Mouse (Mus musculus) urinary bladder, postnatal 14 days (tissue): ENCODE measurements around the gene Krt84.

ENCODE experiments used
- DNase-seq: peaks from one replicate; pipeline ENCODE4 v3.0.0; 2021; ENCODE audit warnings: low spot score

Gene Krt84

DNA sequence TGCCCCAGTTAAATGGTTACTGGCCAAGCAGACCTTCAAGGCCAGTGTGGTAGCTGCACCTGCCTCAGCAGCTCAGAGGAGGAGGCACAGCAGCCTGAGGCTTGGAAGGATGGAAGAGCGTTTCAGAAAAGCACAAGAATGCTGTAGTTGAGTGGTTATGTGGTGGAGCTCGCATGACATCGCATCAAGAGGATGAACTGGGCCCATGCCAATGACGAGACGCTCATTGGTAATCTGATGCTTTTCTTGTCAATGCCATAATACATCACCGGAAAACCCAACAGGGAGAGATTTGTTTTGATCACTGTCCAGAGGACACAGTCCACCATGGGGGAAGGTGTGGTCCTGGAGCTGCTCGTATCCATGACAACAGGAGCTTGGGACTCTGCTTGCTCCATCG is 37.4 kb downstream of the Krt84 start:
- no peak for DNase-seq

DNA sequence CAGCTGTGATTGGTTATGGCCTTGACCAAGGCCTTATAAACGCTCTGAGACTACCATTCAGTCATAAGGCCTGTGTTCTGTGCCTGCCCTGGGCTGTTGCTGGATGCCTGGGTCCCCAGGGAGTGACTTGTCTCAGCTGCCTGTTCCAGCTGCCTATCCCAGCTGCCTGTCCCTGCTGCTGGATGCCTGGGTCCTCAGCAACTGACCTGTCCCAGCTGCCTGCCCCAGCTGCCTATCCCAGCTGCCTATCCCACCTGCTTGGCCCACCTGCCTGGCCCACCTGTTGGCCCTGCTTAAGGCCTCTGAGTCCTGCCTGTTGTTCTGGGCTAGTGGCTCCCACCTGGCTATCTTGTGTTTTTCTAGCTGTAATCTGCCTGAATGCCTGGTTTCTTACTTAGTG is 38.4 kb downstream of the Krt84 start:
- no peak for DNase-seq

- no peak for DNase-seq
Observed at GRCm38 (mm10) chr15:101493713-101494112, 38.9 kb downstream of the Krt84 start.

GRCm38 (mm10) chr15:101492718-101493117 is 39.9 kb downstream of the Krt84 start:
- no peak for DNase-seq

DNA sequence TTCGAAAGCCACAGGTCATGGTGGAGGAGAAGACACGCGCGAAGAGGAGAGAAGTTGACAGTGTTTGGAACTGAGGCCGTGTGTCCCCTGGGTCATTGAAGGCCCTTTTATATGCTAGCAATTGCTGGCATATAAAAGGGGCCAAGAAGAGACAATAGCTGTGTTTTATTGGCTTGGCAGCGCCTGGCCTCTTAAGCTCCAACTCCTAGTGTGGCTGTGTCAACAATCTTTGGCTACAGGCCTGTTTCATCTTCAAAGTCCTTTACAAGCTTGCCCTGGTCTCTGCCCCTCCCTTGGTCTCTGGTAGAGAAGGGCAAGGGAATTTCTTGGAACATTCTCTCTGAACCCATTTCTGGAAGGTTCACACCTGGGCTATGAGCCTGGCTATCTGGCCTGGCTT is 41.2 kb downstream of the Krt84 start, which contains the start of gene Krt83:
Gene Krt83 (minus strand): TSS at position 82 of the 400 bp plus-strand sequence.
- no peak for DNase-seq

- DNase-seq: no peak
Observed at GRCm38 (mm10) chr15:101485911-101486635, 46.5 kb downstream of the Krt84 start.

- no peak for DNase-seq
Observed at GRCm38 (mm10) chr15:101484939-101485338, 47.7 kb downstream of the Krt84 start.

DNA sequence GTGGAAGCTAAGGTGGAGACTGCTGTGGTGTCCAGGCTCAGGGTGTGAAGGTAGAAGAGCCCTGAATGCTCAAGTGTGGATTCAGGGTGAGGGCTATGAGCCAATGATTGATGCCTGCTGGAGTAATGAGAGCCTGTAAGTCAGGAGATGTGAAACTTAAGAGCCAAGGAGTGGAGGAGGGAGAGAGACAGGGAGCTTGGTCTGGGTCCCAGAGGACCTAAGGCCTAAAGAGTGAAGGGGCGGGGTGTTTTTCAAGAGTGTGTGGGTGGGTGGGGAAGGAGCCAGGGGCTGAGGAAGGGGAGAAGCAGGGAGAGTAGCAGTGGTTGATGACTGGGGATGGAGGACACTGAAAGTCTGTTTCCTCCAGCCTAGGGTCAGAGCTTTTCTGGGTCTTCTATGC is 49.0 kb downstream of the Krt84 start:
- no peak for DNase-seq

GRCm38 (mm10) chr15:101482056-101482455 is 50.6 kb downstream of the Krt84 start:
- DNase-seq: no peak

DNA sequence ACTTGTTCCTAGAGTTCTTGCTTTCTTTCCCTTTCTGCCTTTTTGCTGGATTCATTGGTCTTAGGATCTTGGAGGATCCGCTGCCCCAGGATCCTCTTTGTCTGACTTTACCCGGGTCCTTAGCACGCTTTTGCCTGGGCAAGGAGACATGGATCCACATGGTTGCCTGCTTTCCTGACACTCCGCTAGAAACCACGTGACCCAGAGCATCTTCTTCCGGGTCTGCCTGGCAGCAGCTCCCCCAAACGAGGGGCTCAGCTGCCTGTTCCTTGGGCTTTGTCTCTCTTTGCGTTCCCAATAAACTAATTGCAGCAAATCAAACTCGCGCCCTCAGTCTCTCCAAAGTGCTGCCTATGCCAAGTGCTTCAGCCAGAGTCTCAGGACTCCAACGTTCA is 53.0 kb downstream of the Krt84 start:
- no peak for DNase-seq

DNA sequence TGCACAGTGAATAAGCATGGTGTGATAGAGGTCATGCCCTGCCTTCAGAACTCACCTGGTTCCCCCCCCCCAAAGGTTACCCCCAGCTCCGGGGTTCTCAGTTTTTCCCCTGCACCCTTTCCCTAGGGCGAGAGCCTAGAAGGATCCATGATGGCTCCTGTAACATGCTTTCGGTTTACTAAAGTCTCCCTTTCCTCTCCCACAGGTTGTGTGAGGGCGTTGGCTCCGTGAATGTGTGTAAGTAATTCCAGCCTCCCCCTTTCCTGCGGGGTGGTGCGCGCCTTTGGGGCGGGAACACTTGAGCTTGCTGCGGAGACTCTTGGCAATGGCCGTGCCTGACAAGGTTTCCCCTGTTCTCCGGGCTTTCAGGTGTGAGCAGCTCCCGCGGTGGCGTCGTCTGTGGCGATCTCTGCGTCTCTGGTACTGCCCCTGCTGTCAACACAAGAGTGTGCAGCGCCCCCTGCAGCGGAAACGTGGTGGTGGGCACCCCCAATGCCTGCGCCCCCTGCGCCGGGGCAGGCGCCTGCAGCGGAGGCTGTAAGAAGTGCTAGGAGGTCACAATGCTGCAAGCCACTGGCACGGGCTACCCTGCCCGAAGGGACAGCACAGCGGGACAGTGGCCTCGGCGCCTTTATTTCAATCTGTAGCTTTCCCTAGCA is 53.5 kb downstream of the Krt84 start:
- peak; percentile 56 for DNase-seq
